Mouse (Mus musculus) adrenal gland, adult 18-20 months (tissue): ENCODE measurements around the gene Olfr463. TPM values are rescaled to one million over a fixed set of nuclear protein-coding genes. Genes with fewer than 3 reads are reported as not detected.

Experiments
- DNase-seq, 2 experiments: peaks; one replicate each; pipeline ENCODE4 v3.0.0; 2021 to 2022; ENCODE audit warnings: low spot score in 2 of 2
- total RNA-seq, 2 experiments: library from RNA; stranded (reverse); gene quantifications; 1 replicate in 1 of 2; 2 replicates in 1 of 2; pipeline ENCODE4 v1.2.3; 2021

Gene Olfr463
- total RNA-seq, 2 experiments from 2014 or later = not detected

GRCm38 (mm10) chr11:87852690-87853596 is 44.2 kb downstream of the Olfr463 start, which contains the start of gene Mks1:
Gene Mks1, plus strand, starts transcription at chr11:87853215.
- peak; percentile 84 for DNase-seq

GRCm38 (mm10) chr11:87847884-87848283 is 49.3 kb downstream of the Olfr463 start:
- DNase-seq = no peak

GRCm38 (mm10) chr11:87846968-87847600 is 50.1 kb downstream of the Olfr463 start:
- DNase-seq = no peak

Other genes starting within 250 kb of the Olfr463 start
- gene Rnf43, start 234.7 kb downstream of the Olfr463 start, total RNA-seq = 1 to 10 TPM; 4.7 to 5.1 TPM
- gene Supt4a, start 159.8 kb downstream of the Olfr463 start, total RNA-seq = 10 to 100 TPM; 65.5 to 72.4 TPM
- gene Tspoap1, start 136.8 kb downstream of the Olfr463 start, total RNA-seq = 1 to 10 TPM; 7.6 to 9.5 TPM
- not detected for gene Mpo, start 103.8 kb downstream of the Olfr463 start, total RNA-seq
- not detected for gene Lpo, start 69.1 kb downstream of the Olfr463 start, total RNA-seq
- gene Mks1, start 44.2 kb downstream of the Olfr463 start, total RNA-seq = 1 to 10 TPM; 5.9 to 8.9 TPM
- gene Epx, start 21.9 kb downstream of the Olfr463 start, total RNA-seq = not detected
- not detected for gene Olfr462, start 5.1 kb downstream of the Olfr463 start, total RNA-seq
- gene Olfr464, start 23.6 kb upstream of the Olfr463 start, total RNA-seq = not detected
- gene Dynll2, start 90.1 kb upstream of the Olfr463 start, total RNA-seq = 100 to 1,000 TPM; 222 to 233 TPM
- 100 to 1,000 TPM; 219 TPM for gene Srsf1, start 150.0 kb upstream of the Olfr463 start, total RNA-seq
- 10 to 100 TPM; 42.4 to 44.5 TPM for gene Vezf1, start 170.9 kb upstream of the Olfr463 start, total RNA-seq
- 10 to 100 TPM; 40.2 to 42.4 TPM for gene Cuedc1, start 200.7 kb upstream of the Olfr463 start, total RNA-seq